In genomic region chr13:19630768-19631709, GRCm38 (mm10) we compare ENCODE assay signal across 23 mouse cellular contexts. TPM values are rescaled to one million over a fixed set of nuclear protein-coding genes. Genes with fewer than 3 reads are reported as not detected.
DNase-seq lines count a peak whose midpoint lies in the region; ATAC-seq and TF ChIP-seq lines count a peak whose summit lies in the region.
"Had no signal": no experiment of that assay in that cellular context is flagged by ENCODE, and none has a peak within 500 bp of the region (broad histone marks: within the 10 kb centered on the region; RNA-seq: fewer than 3 reads in every experiment).

No protein-coding gene starts in this region.

- no peak overlapping the region for H3K9ac ChIP-seq in liver, postnatal 0 days (replicated peaks)
- no peak overlapping the region for H3K9ac ChIP-seq in liver, embryonic 11.5 days (ENCODE audit: low read depth, low read length)
- H3K9ac ChIP-seq in hindbrain, embryonic 13.5 days = no peak overlapping the region
- H3K9ac ChIP-seq: forebrain, embryonic 13.5 days; forebrain, postnatal 0 days; heart, embryonic 12.5 days; hindbrain, embryonic 15.5 days had no signal

- H3K4me2 ChIP-seq in liver, postnatal 0 days (ENCODE audit: low read depth, low read length) = no peak overlapping the region
- no peak overlapping the region for H3K4me2 ChIP-seq in liver, embryonic 11.5 days
- H3K4me2 ChIP-seq in hindbrain, embryonic 13.5 days = no peak overlapping the region
- H3K4me2 ChIP-seq: forebrain, embryonic 13.5 days; heart, embryonic 12.5 days; hindbrain, embryonic 15.5 days had no signal

- no peak for TF ChIP-seq CTCF in liver, postnatal 0 days (IDR thresholded peaks at IDR 0.05; ENCODE audit: low read depth)

- H3K4me1 ChIP-seq in liver, postnatal 0 days (ENCODE audit: insufficient read depth) = no peaks in the 10 kb centered on the region
- H3K4me1 ChIP-seq in liver, embryonic 11.5 days (replicated peaks; ENCODE audit: control insufficient read depth, insufficient read depth, low read length) = no peaks in the 10 kb centered on the region; the same call in 1 of the 2 replicates
- no peaks in the 10 kb centered on the region for H3K4me1 ChIP-seq in hindbrain, embryonic 13.5 days (replicated peaks)
- H3K4me1 ChIP-seq: forebrain, embryonic 13.5 days; heart, embryonic 12.5 days; hindbrain, embryonic 15.5 days had no signal

- no peak overlapping the region for H3K4me3 ChIP-seq in liver, postnatal 0 days (ENCODE audit: low read depth, low read length)
- H3K4me3 ChIP-seq in liver, embryonic 11.5 days (ENCODE audit: low read depth, low read length) = no peak overlapping the region
- H3K4me3 ChIP-seq in hindbrain, embryonic 13.5 days = no peak overlapping the region
- H3K4me3 ChIP-seq: embryonic facial prominence, embryonic 10.5 days; forebrain, embryonic 13.5 days; heart, embryonic 12.5 days; hindbrain, embryonic 10.5 days; hindbrain, embryonic 15.5 days had no signal

- H3K36me3 ChIP-seq in liver, postnatal 0 days (replicated peaks; ENCODE audit: insufficient read depth, low read length) = no peaks in the 10 kb centered on the region
- H3K36me3 ChIP-seq in liver, embryonic 11.5 days (ENCODE audit: control insufficient read depth, insufficient read depth, low read length) = no peaks in the 10 kb centered on the region
- H3K36me3 ChIP-seq in hindbrain, embryonic 13.5 days = no peaks in the 10 kb centered on the region
- H3K36me3 ChIP-seq: embryonic facial prominence, embryonic 10.5 days; G1E; heart, embryonic 12.5 days; hindbrain, embryonic 10.5 days; hindbrain, embryonic 15.5 days had no signal

- H3K9me3 ChIP-seq in liver, postnatal 0 days (ENCODE audit: low read length) = no peaks in the 10 kb centered on the region
- no peaks in the 10 kb centered on the region for H3K9me3 ChIP-seq in liver, embryonic 11.5 days (ENCODE audit: control insufficient read depth, low read length)
- H3K9me3 ChIP-seq in hindbrain, embryonic 13.5 days = no peaks in the 10 kb centered on the region
- H3K9me3 ChIP-seq: embryonic facial prominence, embryonic 10.5 days; forebrain, embryonic 13.5 days; G1E; heart, embryonic 12.5 days; hindbrain, embryonic 10.5 days; hindbrain, embryonic 15.5 days had no signal

- no peak overlapping the region for H3K27ac ChIP-seq in liver, postnatal 0 days (ENCODE audit: low read depth)
- no peak overlapping the region for H3K27ac ChIP-seq in liver, embryonic 11.5 days (ENCODE audit: low read depth, low read length)
- no peak overlapping the region for H3K27ac ChIP-seq in hindbrain, embryonic 13.5 days
- H3K27ac ChIP-seq: embryonic facial prominence, embryonic 10.5 days; forebrain, embryonic 13.5 days; hindbrain, embryonic 10.5 days; hindbrain, embryonic 15.5 days had no signal

- ATAC-seq in liver, postnatal 0 days = no peak
- peak; percentile 57; the same call in 1 of the 2 replicates for ATAC-seq in liver, embryonic 11.5 days (replicated peaks; ENCODE audit: low FRiP score)
- ATAC-seq in hindbrain, embryonic 13.5 days (ENCODE audit: low FRiP score) = no peak
- ATAC-seq: CD4-positive, CD25-positive, alpha-beta regulatory T cell, adult 4 months; forebrain, embryonic 13.5 days; forebrain, postnatal 0 days had no signal

- H3K27me3 ChIP-seq in liver, postnatal 0 days (ENCODE audit: insufficient read depth, low read length) = no peaks in the 10 kb centered on the region
- H3K27me3 ChIP-seq in liver, embryonic 11.5 days (replicated peaks; ENCODE audit: control insufficient read depth, insufficient read depth, low read length) = no peaks in the 10 kb centered on the region
- no peaks in the 10 kb centered on the region for H3K27me3 ChIP-seq in hindbrain, embryonic 13.5 days
- H3K27me3 ChIP-seq: forebrain, embryonic 13.5 days; heart, embryonic 12.5 days; hindbrain, embryonic 15.5 days had no signal

- DNase-seq in liver (peak; percentile 35), ZHBTc4 (ENCODE audit: low read depth, low spot score) (peak; percentile 90)
- no peak for DNase-seq in liver, postnatal 0 days
- DNase-seq in liver, embryonic 11.5 days (ENCODE audit: low spot score) = no peak
- no peak for DNase-seq in cerebellum, postnatal 4 days (ENCODE audit: low spot score in 2 of 2)
- DNase-seq in kidney, postnatal 14 days = no peak
- no peak for DNase-seq in urinary bladder, postnatal 4 days (ENCODE audit: low spot score in 2 of 2)
- DNase-seq: adrenal gland, adult 8-10 months; adrenal gland, postnatal 36 days; B cell, adult 2 months; cerebellum, adult 11 months; cerebellum, adult 9-10 months; cerebellum, postnatal 25 days; forebrain, postnatal 0 days; gastrocnemius, postnatal 25 days had no signal

- 77% methylated on average over 5 of the region's 5 CpGs for WGBS in liver, postnatal 0 days (ENCODE audit: insufficient replicate concordance)
- WGBS in liver, embryonic 11.5 days = 85% methylated on average over 5 of the region's 5 CpGs
- WGBS in hindbrain, embryonic 13.5 days = 91% methylated on average over 5 of the region's 5 CpGs

- TF ChIP-seq EP300 in liver, postnatal 0 days (IDR thresholded peaks at IDR 0.05; ENCODE audit: low read depth) = no peak

RNA-seq across cellular contexts. Expression of gene Sfrp4, which starts 8.1 kb away (rescaled TPM):
- 0.69 and 1.0 TPM in 2 replicates for polyA plus RNA-seq in liver, postnatal 0 days (2015; fragmentation: Nextera tagmentation; extraction: Ambion mirVana)
- polyA plus RNA-seq in liver, embryonic 11.5 days (2014; fragmentation: Nextera tagmentation; extraction: Ambion mirVana) = 1.0 and 1.2 TPM in 2 replicates
- polyA plus RNA-seq in hindbrain, embryonic 13.5 days (2015; fragmentation: Nextera tagmentation; extraction: Ambion mirVana) = 2.0 and 2.2 TPM in 2 replicates
- polyA plus RNA-seq: CD4-positive, CD25-positive, alpha-beta regulatory T cell, adult 4 months; G1E had no signal

RNA-seq across cellular contexts. Expression of gene Epdr1, which starts 11.3 kb away (rescaled TPM):
- 8.0 and 8.7 TPM in 2 replicates for polyA plus RNA-seq in liver, postnatal 0 days (2015; fragmentation: Nextera tagmentation; extraction: Ambion mirVana)
- polyA plus RNA-seq in liver, embryonic 11.5 days (2014; fragmentation: Nextera tagmentation; extraction: Ambion mirVana) = 22.5 and 25.3 TPM in 2 replicates
- 17.0 and 18.5 TPM in 2 replicates for polyA plus RNA-seq in hindbrain, embryonic 13.5 days (2015; fragmentation: Nextera tagmentation; extraction: Ambion mirVana)
- polyA plus RNA-seq: G1E had no signal

Comparison
In these comparisons a context has a peak if more than half of its experiments do, and no peak if none do; other contexts are left out.
1. DNase-seq: peak in liver (single experiment) and ZHBTc4 (single experiment); none in liver, postnatal 0 days (single experiment), liver, embryonic 11.5 days (single experiment), cerebellum, postnatal 4 days (0 of 2), kidney, postnatal 14 days (single experiment) and urinary bladder, postnatal 4 days (0 of 2).